Mouse (Mus musculus) neural tube, embryonic 14.5 days (tissue): ENCODE data around the gene Pitpna. TPM values are rescaled to one million over a fixed set of nuclear protein-coding genes. Genes with fewer than 3 reads are reported as not detected.

Experiments
- microRNA-seq: library from miRNA; unstranded; fragments of <30 nt; microRNA quantifications from one replicate; pipeline ENCODE4, GENCODE M21; 2016
- polyA plus RNA-seq: library from polyadenylated mRNA; unstranded; fragments of >200 nt; fragmentation: Nextera tagmentation; extraction: Ambion mirVana; gene quantifications from 2 replicates; pipeline ENCODE4 v1.2.1, GENCODE M21; 2014

Gene Pitpna
- polyA plus RNA-seq, 1 experiment from 2014 or later, result 128 TPM

Small RNA genes lying within 50 kb of the gene (microRNA-seq; reads per million reads assigned to microRNA genes)
- gene Mir3971, result not detected

Other genes with a start within 250 kb of the Pitpna start
- 41.4 and 46.5 TPM in 2 replicates for gene Rpa1, start 239.8 kb upstream of the Pitpna start, polyA plus RNA-seq
- gene Smyd4, start 239.7 kb upstream of the Pitpna start, polyA plus RNA-seq, result 15.3 and 17.7 TPM in 2 replicates
- gene Serpinf1, start 165.4 kb upstream of the Pitpna start, polyA plus RNA-seq, result 5.1 and 80.9 TPM in 2 replicates
- 0.27 TPM in 2 replicates for gene Serpinf2, start 148.5 kb upstream of the Pitpna start, polyA plus RNA-seq
- 6.3 and 7.4 TPM in 2 replicates for gene Wdr81, start 133.4 kb upstream of the Pitpna start, polyA plus RNA-seq
- 1.8 and 4.0 TPM in 2 replicates for gene Tlcd2, start 126.4 kb upstream of the Pitpna start, polyA plus RNA-seq
- 65.0 and 82.8 TPM in 2 replicates for gene Prpf8, start 101.3 kb upstream of the Pitpna start, polyA plus RNA-seq
- gene Rilp, start 78.0 kb upstream of the Pitpna start, polyA plus RNA-seq, result 2.8 and 3.5 TPM in 2 replicates
- gene Scarf1, start 74.6 kb upstream of the Pitpna start, polyA plus RNA-seq, result 1.8 and 3.8 TPM in 2 replicates
- gene Slc43a2, start 56.4 kb upstream of the Pitpna start, polyA plus RNA-seq, result 15.5 and 17.0 TPM in 2 replicates
- 50.0 and 57.4 TPM in 2 replicates for gene Inpp5k, start 42.9 kb downstream of the Pitpna start, polyA plus RNA-seq
- gene Myo1c, start 62.4 kb downstream of the Pitpna start, polyA plus RNA-seq, result 5.2 and 9.7 TPM in 2 replicates
- 96.5 and 120 TPM in 2 replicates for gene Crk, start 91.2 kb downstream of the Pitpna start, polyA plus RNA-seq
- 1,519 and 1,581 TPM in 2 replicates for gene Ywhae, start 144.8 kb downstream of the Pitpna start, polyA plus RNA-seq
- gene Doc2b, start 208.0 kb downstream of the Pitpna start, polyA plus RNA-seq, result 2.1 and 2.3 TPM in 2 replicates